Mouse (Mus musculus): ENCODE results near the gene Fam104a.

GRCm38 (mm10) chr11:113654561-113655270 is 29.2 kb downstream of the Fam104a start:
- TF ChIP-seq CTCF (IDR thresholded peaks at IDR 0.05; ENCODE audit: low read depth) (no peak), EP300 (IDR thresholded peaks at IDR 0.05; ENCODE audit: low read depth) (no peak)
